Mouse (Mus musculus) megakaryocyte, embryonic 14.5 days (primary cell): ENCODE measurements around the gene Ms4a10. TPM values are rescaled to one million over a fixed set of nuclear protein-coding genes. Genes with fewer than 3 reads are reported as not detected.

Source experiments
- H3K27me3 ChIP-seq: replicated peaks from 2 replicates; pipeline ENCODE3; 2012; ENCODE audit warnings: inconsistent platforms
- H3K36me3 ChIP-seq: replicated peaks from 2 replicates; pipeline ENCODE3; 2012; ENCODE audit warnings: low read length, inconsistent platforms, mixed read lengths
- H3K4me1 ChIP-seq: 2 replicates; pipeline ENCODE4 v1.6.1; 2012; ENCODE audit warnings: inconsistent platforms
- H3K4me3 ChIP-seq: replicated peaks from 2 replicates; pipeline ENCODE3; 2012; ENCODE audit warnings: moderate library complexity, mild to moderate bottlenecking, inconsistent platforms
- H3K9me3 ChIP-seq: 2 replicates; pipeline ENCODE4 v1.6.1; 2012; ENCODE audit warnings: inconsistent platforms
- FLI1 ChIP-seq: IDR thresholded peaks from 2 replicates; pipeline ENCODE4 v1.6.1; 2012; ENCODE audit warnings: low read length, inconsistent platforms, mixed read lengths
- GATA1 ChIP-seq: IDR thresholded peaks from 3 replicates; pipeline ENCODE4 v1.6.1; 2012; ENCODE audit warnings: mixed read lengths, low read length, inconsistent platforms, borderline replicate concordance
- polyA plus RNA-seq: library from polyadenylated mRNA; stranded (reverse); fragments of >175 nt; gene quantifications from 2 replicates; pipeline ENCODE4 v1.2.3, GENCODE M21; 2012; ENCODE audit warnings: low replicate concordance; ENCODE audit not compliant: insufficient read depth

Ms4a10 gene
- polyA plus RNA-seq, 1 experiment, result not detected

DNA sequence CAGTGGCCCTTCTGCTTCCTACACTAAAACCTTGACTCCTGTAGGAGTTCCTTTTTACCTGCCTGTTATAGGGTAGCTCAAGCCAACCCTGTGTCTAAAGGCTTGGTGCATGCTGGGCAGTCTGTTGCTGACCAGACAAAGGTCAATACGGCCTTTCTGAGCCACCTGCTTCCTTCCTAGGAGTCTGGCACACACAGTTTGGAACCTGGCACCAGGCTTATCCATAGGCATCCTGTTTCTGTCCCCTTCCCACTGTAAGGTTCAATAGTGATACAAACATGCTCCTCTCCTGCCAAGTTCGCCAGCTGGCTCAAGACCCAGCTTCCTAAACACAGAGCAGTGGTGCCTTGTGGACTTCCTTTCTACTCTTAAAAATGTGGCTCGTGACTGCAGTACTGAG is 28.0 kb downstream of the Ms4a10 start:
- Histone ChIP-seq H3K4me1 (peaks cover 45% of the 10 kb centered on the region), H3K27me3 (peaks cover 2% of the 10 kb centered on the region), H3K4me3 (peak overlapping the region; percentile 95), H3K36me3 (peaks cover 48% of the 10 kb centered on the region), H3K9me3 (no peaks in the 10 kb centered on the region)
- TF ChIP-seq GATA1, result no peak
- no peak for TF ChIP-seq FLI1

DNA sequence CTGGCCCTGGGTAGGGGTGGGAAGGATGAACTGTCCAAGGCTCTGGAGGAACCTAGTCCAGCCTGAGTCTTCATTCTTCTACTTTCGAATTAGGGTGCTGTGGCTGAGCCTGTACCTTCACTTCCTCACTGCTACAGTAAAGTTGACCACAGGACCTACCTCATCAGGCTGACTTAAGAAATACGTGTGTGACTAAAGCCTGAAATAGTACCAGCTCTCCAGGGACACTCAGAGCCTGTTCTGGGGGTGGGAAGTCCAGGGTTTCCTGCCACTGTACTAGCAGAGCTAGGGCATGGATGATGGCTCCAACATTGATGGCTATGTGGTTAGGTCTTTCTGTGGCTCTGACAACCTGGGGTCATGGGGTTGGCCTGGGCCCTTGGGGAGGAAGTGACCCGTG is 30.5 kb downstream of the Ms4a10 start:
- Histone ChIP-seq H3K4me1 (peaks cover 41% of the 10 kb centered on the region), H3K27me3 (no peaks in the 10 kb centered on the region), H3K4me3 (no peak overlapping the region), H3K9me3 (no peaks in the 10 kb centered on the region), H3K36me3 (peaks cover 61% of the 10 kb centered on the region)
- TF ChIP-seq FLI1 (no peak), GATA1 (no peak)

DNA sequence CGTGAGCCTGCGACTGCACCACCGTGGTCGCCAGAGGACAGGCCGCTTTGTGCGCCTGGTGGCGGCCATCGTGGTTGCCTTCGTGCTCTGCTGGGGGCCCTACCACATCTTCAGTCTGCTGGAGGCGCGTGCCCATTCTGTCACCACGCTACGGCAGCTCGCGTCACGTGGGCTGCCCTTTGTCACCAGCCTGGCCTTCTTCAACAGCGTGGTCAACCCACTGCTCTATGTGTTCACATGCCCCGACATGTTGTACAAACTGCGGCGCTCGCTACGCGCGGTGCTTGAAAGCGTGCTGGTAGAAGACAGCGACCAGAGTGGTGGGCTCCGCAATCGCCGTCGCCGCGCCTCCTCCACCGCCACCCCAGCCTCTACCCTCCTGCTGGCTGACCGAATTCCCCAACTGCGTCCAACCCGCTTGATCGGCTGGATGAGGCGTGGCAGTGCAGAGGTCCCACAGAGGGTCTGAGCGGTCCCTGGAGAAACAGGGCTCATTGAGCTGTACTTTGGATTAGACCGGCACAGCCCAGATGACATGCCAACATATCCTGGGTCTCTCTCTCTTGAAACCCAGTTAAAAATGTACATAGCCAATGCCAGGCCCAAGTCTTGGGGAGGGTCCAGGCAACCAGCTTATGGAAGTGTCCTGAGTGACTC is 33.5 kb downstream of the Ms4a10 start:
- Histone ChIP-seq H3K4me3 (no peak overlapping the region), H3K27me3 (peaks cover 18% of the 10 kb centered on the region), H3K9me3 (peaks cover 4% of the 10 kb centered on the region; the same call in 1 of the 2 replicates), H3K4me1 (peaks cover 29% of the 10 kb centered on the region), H3K36me3 (peaks cover 53% of the 10 kb centered on the region)
- TF ChIP-seq GATA1 (no peak), FLI1 (no peak)

DNA sequence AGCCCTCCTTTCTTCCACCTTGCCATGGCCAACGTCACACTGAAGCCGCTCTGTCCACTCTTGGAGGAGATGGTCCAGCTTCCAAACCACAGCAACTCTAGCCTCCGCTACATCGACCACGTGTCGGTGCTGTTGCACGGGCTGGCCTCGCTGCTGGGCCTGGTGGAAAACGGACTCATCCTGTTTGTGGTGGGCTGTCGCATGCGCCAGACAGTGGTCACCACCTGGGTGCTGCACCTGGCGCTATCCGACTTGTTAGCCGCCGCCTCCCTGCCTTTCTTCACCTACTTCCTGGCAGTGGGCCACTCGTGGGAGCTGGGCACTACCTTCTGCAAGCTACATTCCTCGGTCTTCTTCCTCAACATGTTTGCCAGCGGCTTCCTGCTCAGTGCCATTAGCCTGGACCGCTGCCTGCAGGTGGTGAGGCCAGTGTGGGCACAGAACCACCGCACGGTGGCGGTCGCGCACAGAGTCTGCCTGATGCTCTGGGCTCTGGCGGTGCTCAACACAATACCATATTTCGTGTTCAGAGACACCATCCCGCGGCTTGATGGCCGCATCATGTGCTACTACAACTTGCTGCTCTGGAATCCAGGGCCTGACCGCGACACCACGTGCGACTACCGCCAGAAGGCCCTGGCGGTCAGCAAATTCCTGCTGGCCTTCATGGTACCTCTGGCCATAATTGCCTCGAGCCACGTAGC is 34.2 kb downstream of the Ms4a10 start:
- Histone ChIP-seq H3K4me3 (no peak overlapping the region), H3K36me3 (peaks cover 50% of the 10 kb centered on the region)
- TF ChIP-seq FLI1, result no peak
- TF ChIP-seq GATA1, result no peak

DNA sequence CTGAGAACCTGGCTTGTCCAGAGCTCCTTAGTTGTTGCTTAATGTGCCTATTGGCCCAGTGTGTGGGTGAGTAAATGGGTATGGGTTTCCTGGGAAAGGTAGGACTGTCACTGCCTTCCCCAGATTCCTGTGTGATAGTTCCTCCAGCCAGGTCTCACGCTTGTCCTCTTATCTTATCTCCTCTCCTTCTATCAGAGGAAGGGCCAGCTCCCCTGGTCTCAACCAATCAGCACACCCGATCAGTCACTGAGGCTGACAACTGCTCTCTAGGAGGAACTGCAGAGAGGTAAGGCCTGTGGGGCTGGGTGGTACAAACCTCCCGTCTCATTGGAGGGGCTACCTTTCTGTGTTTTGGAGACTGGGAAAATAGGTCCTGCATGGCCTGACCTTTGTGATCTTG is 35.7 kb downstream of the Ms4a10 start:
- Histone ChIP-seq H3K9me3 (peaks cover 5% of the 10 kb centered on the region; the same call in 1 of the 2 replicates), H3K4me3 (no peak overlapping the region), H3K27me3 (peaks cover 26% of the 10 kb centered on the region), H3K36me3 (peaks cover 35% of the 10 kb centered on the region), H3K4me1 (peaks cover 17% of the 10 kb centered on the region)
- TF ChIP-seq FLI1 (no peak), GATA1 (no peak)

More for the DNA sequence above, 34.2 kb downstream of the Ms4a10 start:
- peaks cover 28% of the 10 kb centered on the region for H3K4me1 ChIP-seq
- peaks cover 18% of the 10 kb centered on the region for H3K27me3 ChIP-seq
- H3K9me3 ChIP-seq, result peaks cover 5% of the 10 kb centered on the region; the same call in 1 of the 2 replicates

DNA sequence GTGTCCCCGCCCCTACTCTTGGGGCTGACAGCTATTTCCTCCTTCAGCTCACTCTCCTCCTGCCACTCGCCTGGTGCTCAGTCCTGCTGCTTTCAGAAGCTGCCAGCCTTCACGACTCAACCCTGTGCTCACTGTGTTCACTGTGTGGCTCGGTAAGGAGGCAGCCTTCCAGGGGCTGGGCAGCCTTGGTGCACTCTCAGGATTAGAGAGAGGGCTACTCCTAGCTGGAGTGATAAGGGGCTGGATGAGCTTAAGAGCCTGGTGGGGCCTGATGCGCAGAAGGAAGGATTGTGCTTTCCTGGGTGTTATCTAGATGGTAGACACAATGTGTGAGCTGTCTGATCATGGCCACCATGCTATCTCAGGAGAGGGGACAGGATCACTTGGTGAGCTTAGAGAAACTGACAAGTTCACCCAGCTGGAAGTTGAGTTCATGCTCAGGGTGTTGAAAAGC is 37.3 kb downstream of the Ms4a10 start, which contains the start of gene Ptgdr2:
TSS of gene Ptgdr2 (plus strand) at position 51 of the 454 bp plus-strand sequence.
- H3K36me3 ChIP-seq, result peaks cover 19% of the 10 kb centered on the region
- H3K9me3 ChIP-seq, result peaks cover 5% of the 10 kb centered on the region; the same call in 1 of the 2 replicates
- peaks cover 26% of the 10 kb centered on the region for H3K27me3 ChIP-seq
- no peak for TF ChIP-seq GATA1
- no peak for TF ChIP-seq FLI1
- H3K4me3 ChIP-seq, result peak within 1 kb of the TSS; percentile 75
- H3K4me1 ChIP-seq, result peaks cover 16% of the 10 kb centered on the region

DNA sequence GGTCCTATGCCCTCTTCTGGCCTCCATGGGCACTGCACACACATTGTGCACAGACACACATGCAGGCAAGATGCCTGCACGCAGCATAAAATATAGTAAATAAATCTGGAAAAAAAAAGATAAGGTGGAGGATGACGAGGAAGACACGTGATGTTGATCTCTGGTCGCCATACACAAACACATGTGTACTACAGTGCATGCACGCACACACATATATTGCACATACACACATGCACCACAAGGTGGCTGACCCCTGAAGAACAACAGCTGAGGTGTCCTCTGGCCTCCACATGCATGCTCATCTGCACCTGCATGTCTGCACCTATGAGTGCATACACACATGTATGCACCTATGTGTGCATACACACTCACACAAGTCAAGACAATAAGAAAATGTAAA is 38.4 kb downstream of the Ms4a10 start:
- Histone ChIP-seq H3K9me3 (peaks cover 14% of the 10 kb centered on the region), H3K27me3 (peaks cover 31% of the 10 kb centered on the region), H3K4me3 (peak overlapping the region; percentile 75), H3K36me3 (peaks cover 9% of the 10 kb centered on the region), H3K4me1 (peaks cover 16% of the 10 kb centered on the region)
- TF ChIP-seq GATA1 (no peak), FLI1 (no peak)

DNA sequence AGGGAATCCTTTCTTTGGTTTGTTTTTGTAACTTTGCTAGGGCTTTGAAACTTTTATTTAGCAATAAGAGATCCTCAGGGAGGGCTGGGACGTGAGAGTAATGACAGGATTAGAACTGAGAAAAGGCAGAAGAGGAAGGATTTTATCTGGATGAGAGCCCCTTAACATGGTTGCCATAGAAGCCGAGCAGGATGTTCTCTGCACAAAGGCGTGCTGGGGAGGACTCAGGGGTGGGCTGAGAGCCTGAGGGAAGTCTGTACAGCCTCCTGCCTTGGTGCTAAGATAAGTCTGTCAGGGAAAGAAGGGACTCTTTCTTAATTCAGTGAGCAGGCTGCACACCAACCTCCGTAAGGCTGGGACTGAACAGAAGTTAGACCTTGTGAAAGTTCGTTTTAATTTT is 39.4 kb downstream of the Ms4a10 start:
- Histone ChIP-seq H3K4me3 (no peak overlapping the region), H3K36me3 (no peaks in the 10 kb centered on the region), H3K9me3 (peaks cover 15% of the 10 kb centered on the region), H3K27me3 (peaks cover 36% of the 10 kb centered on the region), H3K4me1 (peaks cover 8% of the 10 kb centered on the region)
- TF ChIP-seq GATA1 (no peak), FLI1 (no peak)

DNA sequence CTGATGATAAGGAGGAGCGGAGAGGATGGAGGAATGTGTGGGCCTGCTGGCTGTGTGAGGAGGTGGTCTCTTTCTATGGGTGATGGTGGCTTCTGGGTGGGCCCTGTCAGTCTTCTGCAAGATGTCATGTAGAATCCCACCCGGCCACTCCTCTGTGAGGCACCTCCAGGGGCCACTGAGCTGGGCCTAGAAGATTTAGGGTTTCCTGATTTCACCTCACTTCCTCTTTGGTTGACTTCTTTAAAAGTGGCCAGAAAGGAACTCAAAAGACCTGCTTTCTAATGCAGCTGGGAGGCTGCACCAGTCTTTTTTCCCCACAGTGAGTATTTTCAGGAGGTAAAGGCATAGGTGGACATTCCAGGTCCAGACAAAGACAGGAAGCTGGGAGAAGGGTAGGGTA is 43.8 kb downstream of the Ms4a10 start:
- TF ChIP-seq FLI1 (no peak), GATA1 (no peak)
- H3K27me3 ChIP-seq, result peaks cover 32% of the 10 kb centered on the region
- H3K9me3 ChIP-seq, result peaks cover 13% of the 10 kb centered on the region
- H3K4me1 ChIP-seq, result no peaks in the 10 kb centered on the region
- no peak overlapping the region for H3K4me3 ChIP-seq
- no peaks in the 10 kb centered on the region for H3K36me3 ChIP-seq

DNA sequence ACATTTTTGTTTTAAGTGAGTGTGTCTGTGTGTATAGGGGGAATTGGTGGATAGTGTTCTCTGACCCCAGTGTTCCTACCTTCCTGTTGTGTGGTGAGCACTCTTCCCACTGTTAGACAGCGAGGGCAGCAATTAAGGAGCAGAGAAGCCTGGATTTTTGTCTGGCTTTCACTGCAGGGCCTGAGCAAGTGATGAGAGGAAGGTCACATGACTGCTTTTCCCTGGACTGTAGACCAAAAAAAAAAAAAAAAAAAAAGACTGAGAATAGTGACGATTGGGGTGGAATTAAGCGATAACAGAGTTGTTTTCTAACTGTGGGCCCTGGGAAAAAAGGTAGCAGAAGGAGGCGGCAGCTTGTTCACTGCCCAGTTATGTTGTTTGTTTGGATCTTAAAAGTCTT is 47.8 kb downstream of the Ms4a10 start:
- no peaks in the 10 kb centered on the region for H3K36me3 ChIP-seq
- no peak for TF ChIP-seq GATA1
- H3K4me1 ChIP-seq, result no peaks in the 10 kb centered on the region; the same call in 1 of the 2 replicates
- H3K9me3 ChIP-seq, result peaks cover 11% of the 10 kb centered on the region
- peaks cover 21% of the 10 kb centered on the region for H3K27me3 ChIP-seq
- no peak overlapping the region for H3K4me3 ChIP-seq

DNA sequence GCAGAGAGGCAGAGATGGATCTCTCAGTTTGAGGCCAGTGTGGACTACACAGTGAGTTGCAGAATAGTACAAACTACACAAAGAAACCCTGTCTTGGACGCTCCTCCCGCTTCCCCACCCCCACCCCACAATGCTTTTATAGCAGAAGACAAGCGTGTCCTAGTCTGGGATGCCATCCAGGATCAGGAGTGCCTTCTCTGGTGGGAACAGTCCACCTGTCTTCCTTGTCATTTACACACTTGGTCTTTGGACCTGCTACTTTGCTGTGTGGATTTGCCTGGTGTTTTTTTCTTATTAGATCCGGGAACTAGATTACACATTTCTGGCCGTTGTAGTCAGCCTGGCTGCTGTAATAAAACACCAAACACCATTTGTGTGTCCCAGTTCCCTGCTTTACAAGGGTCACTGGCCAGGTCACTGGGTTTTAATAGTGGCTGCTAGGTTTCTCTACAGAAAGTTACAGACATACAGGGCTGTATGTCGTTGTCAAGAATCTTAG is 48.3 kb downstream of the Ms4a10 start:
- TF ChIP-seq GATA1, result no peak
- no peak for TF ChIP-seq FLI1
- Histone ChIP-seq H3K9me3 (peaks cover 6% of the 10 kb centered on the region), H3K36me3 (no peaks in the 10 kb centered on the region), H3K4me3 (no peak overlapping the region), H3K4me1 (no peaks in the 10 kb centered on the region; the same call in 1 of the 2 replicates), H3K27me3 (peaks cover 19% of the 10 kb centered on the region)
